Mouse (Mus musculus): ENCODE measurements around the gene Tspan6. TPM values are rescaled to one million over a fixed set of nuclear protein-coding genes. Genes with fewer than 3 reads are reported as not detected.

Tspan6 gene
- total RNA-seq, 2 experiments from 2014 or later, result 2.5 to 4.3 TPM

Other genes starting within 250 kb of the Tspan6 start
- gene Pcdh19, start 209.4 kb downstream of the Tspan6 start, total RNA-seq (2021), result 1 to 10 TPM; 2.8 to 3.5 TPM
- 10 to 100 TPM; 19.8 to 20.7 TPM for gene Tnmd, start 47.4 kb downstream of the Tspan6 start, total RNA-seq (2021)
- 1 to 10 TPM; 2.7 to 3.5 TPM for gene Srpx2, start 10.0 kb upstream of the Tspan6 start, total RNA-seq (2021)
- gene Sytl4, start 83.4 kb upstream of the Tspan6 start, total RNA-seq (2021), result under 1 TPM; 0.49 to 0.66 TPM
- 10 to 100 TPM in 1 of 2 experiments, 1 to 10 TPM in 1; 6.6 to 10.7 TPM for gene Cstf2, start 160.8 kb upstream of the Tspan6 start, total RNA-seq (2021)

Data from gastrocnemius, postnatal 36 days (tissue).